Mouse (Mus musculus): Measurements from ENCODE around the gene Comp.

The Comp gene

DNA sequence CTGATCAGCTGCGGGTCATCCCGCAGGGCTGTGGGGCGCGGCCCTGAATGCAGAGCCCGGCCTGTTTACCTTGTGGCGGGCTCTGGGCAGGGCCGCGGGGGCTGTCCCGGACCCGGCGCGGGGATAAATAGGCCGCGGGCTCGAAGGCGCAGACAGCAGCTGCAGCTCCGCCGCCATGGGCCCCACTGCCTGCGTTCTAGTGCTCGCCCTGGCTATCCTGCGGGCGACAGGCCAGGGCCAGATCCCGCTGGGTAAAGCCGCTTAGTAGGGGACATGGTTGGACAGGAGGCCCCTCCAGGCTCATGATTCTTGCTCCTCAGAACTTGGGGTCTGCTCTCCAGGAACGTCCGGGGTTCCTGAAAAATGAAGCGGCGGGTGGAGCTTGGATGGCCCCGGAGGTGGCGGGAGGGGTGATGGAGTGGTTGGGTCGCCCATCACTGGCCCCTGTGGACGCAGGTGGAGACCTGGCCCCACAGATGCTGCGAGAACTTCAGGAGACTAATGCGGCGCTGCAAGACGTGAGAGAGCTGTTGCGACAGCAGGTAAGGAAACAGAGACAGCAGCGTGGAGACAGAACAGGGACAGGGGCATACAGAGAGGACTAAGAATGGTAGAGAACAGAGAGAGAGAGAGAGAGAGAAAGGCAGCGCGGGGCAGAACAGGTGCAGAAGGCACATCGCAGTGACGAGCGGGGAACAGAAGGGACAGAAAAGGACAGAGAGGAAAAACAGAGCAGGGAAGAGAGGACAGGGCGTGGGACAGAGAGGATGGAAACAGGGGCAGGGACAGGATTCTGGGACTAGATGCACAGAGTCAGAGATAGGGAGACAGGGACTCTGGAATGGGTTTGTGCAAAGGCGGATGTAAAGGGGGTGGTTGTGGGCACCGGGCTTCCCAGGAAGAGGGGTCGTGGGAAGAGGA is at the start of gene Comp:
Gene Comp (plus strand): TSS at position 162 of the 921 bp plus-strand sequence.
- in situ Hi-C loops (cut with MseI, MboI), result no loop called here

DNA sequence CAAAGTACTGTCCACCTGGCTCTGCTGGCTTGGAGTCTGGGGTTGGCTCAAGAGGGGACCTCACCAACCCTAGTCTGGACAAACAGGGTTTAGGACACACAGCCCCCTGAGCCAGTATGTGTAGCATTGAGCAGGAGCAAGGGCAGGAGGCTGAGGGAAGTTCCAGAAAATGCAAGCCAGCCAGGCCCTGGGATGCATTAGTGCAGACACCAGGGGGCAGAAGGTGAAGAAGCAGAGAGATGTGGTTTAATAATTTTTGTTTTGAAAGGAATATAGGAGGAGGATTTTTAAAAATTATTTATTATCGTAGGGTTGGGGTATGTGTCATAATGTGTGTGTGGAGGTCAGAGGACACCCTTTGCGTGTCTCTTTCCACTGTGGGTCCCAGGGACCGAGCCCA is 49.6 kb upstream of the Comp start:
- in situ Hi-C loops (cut with MseI, MboI), result no loop called here

DNA sequence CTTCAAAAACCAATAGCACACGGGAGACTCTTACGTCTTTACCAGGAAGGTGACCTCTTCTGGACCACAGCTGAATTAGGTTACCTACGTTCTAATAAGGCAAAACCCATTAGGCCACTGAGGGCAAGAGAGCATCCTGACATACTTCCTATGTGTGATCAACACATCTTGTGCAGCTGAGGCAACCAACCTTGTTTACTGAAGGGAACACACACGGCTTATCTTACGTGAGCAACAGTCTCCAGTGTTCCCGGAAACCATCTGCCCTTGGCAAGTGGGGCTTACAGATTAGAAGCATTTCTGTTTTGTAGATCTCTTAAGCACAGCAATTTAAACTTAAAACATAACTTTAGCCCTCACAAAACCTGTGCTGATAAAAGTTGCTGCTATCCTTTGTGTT is 45.8 kb upstream of the Comp start:
- in situ Hi-C loops (cut with MseI, MboI), result no loop called here

DNA sequence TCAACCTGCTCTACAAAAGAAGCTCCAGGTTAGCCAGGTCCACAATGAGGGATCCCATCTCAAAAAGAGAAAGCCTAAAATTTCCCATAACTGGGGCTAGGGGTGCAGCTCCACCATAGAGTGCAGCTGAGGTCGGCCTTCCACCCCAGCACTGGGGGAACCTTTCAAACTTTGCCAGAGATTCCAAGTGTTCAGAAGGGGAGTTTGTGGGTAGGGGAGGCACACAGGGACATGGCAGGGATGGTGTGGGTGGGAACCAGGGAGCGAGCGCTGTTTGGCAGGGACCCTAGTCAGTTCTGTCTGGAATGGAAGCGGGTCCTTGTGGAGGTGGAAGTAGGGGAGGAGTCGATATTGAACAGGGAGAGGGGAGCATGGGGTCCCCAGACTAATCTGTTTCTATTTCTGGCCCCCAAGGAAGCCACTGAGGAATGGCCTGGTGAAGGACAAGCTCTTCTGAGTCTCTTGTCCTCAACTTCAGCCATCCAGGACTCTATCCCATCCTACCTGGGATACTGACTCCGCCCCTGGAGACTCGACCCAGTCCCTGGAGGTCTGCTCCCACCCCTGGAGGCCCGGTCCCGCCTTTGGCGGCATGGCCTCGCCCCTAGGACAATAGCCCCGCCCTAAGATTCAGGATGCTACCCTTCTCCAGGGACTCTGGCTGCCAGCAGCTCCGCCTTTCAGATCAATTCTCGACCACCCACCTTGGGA is 44.1 kb upstream of the Comp start, which contains the start of gene Gdf1:
Gene Gdf1 (plus strand): TSS at position 694 of the 711 bp plus-strand sequence.
- in situ Hi-C loops (cut with MseI, MboI), result no loop called here

DNA sequence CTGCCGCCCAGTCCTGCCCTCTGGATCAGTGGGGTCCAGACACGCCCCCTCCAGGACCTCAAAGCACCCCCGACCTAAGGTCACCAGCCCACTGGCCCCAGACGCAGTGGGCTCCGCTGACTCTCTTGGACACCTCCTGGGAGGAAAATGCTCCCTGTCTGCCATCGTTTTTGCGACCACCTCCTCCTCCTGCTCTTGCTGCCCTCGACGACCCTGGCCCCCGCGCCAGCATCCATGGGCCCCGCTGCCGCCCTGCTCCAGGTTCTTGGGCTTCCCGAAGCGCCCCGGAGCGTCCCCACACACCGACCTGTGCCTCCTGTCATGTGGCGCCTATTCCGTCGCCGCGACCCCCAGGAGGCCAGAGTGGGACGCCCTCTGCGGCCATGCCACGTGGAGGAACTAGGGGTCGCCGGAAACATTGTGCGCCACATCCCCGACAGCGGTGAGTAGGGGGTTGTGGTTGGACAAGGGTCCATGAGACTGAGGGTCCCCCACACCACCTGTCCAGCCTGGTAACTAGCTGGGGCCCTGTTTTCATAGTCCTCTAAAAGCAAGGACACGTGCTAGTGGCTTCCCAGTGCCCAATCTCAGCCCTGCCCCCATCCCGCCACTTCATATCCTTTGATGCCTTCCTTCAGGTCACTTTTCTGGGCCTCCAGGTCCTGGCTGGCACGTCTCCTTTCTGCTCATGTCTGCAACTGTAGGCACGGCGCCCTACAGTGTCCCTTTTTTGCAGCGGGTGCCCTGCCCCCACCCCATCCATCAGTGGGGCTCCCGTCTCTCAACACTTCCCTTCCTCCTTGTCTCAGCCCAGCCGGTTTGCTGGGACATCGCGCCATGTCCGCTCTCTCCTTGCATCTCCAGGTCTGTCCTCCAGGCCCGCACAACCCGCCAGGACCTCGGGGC is 43.3 kb upstream of the Comp start:
- in situ Hi-C loops (cut with MseI, MboI), result no loop called here

DNA sequence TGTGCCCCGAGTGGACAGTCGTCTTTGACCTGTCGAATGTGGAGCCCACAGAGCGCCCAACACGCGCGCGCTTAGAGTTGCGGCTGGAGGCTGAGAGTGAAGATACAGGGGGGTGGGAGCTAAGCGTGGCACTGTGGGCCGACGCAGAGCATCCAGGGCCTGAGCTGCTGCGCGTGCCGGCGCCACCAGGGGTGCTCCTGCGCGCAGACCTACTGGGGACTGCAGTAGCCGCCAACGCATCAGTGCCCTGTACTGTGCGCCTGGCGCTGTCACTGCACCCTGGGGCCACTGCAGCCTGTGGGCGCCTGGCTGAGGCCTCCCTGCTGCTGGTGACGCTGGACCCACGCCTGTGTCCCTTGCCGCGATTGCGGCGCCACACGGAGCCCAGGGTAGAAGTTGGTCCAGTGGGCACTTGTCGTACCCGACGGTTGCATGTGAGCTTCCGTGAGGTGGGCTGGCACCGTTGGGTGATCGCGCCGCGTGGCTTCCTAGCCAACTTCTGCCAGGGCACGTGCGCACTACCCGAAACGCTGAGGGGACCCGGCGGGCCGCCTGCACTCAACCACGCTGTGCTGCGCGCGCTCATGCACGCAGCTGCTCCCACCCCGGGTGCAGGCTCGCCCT is 42.5 kb upstream of the Comp start:
- in situ Hi-C loops (cut with MseI, MboI), result no loop called here

DNA sequence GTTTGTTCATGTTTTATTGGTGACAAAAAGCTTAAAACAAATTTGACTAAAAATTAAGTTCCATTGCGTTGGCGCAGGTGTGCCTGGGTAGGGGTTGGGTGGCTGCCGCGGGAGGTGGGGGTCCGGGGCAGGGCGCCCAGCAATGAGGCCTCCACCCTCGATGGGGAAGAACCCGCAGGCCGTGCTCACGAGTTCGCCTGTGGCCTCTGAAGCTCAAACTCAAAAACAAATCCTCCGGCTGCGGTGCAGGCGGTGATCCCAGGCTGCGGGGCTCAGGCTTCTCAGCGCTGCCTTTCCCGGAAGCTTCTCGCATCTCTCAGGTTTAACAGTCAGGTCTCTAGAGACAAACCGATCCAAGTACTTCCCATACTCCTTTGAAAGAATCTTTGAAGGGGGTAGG is 41.8 kb upstream of the Comp start:
- in situ Hi-C loops (cut with MseI, MboI), result no loop called here

DNA sequence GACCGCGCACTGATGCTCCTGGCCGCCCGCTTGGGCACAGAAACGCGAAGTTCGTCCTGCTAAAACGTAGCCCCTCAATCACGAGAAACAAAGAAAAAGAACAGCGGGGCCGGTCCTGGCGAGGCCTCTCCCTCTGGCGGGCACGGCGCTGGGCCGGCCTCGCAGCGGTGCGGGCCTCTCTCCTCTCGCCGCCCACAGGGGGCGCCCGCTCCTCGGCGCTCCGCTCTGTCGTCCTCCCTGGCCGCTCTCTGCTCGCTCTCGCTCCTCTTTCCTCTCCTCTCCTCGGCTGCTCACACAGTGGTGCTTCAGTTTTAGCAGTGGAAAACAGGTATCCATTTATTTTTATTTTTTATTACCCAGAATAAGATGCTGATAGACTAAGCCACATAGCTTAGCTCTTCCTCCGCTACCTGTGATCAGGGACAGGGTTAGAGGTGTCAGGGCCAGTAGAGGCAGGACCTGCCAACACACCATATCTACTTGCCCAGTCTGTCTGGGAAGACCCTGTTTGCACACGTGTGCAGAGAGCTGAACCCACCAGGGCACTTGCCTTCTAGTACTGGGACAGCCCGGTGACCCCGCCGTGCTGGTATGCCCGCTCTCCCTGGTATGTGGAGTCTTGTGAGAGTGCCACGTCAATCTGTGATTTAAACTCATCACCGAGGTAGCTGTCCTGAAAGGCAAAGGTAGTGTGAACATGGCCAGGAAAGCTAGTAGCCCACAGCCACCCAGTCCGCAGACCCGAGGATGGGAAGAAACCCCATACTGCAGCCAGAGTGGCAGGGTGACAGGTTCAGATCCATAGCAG is 41.1 kb upstream of the Comp start:
- in situ Hi-C loops (cut with MseI, MboI), result no loop called here

- in situ Hi-C loops (cut with MseI, MboI), result no loop called here
Observed at GRCm38 (mm10) chr8:70332878-70333202, 40.5 kb upstream of the Comp start.

GRCm38 (mm10) chr8:70338931-70339330 is 34.4 kb upstream of the Comp start:
- in situ Hi-C loops (cut with MseI, MboI), result no loop called here

DNA sequence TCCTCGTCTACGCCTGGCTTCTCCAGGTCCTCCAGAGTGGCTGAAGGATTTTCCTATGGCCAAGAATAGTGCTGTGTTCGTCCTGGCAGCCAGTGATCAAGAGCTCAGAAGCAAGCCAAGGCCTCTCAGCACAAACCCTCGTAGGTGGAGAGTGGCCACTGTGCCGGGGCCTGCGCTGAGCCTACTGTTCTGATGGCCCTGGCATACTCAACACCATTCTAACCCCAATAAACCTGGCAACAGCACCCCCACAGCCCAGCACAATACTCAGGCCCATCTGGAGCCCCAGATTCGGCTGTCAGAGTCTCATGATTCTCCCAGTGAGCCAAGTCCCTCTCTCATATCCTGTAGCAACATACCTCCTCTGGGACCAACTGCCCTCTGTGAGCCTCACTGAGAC is 32.7 kb upstream of the Comp start:
- in situ Hi-C loops (cut with MseI, MboI), result no loop called here

DNA sequence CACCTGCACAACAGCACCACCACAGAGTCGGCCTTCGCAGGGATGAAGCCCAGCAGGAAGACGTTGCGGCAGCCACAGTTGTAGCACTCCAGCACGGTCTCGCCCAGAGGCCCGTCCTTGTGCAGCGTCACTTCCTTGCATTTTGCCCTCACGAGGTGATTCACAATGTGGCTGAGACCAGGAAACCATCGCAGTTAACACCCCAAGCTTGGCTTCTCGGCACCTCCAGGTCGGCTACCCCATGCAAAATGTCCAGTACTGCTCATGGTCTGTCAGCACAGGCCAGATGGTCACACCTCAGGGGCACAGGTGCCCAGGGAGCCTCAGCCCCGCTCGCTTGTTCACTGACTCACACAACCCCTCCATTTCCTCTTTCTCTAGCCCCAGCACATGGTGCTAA is 31.4 kb upstream of the Comp start:
- in situ Hi-C loops (cut with MseI, MboI), result no loop called here

- in situ Hi-C loops (cut with MseI, MboI), result no loop called here
Observed at GRCm38 (mm10) chr8:70343076-70343475, 30.3 kb upstream of the Comp start.

DNA sequence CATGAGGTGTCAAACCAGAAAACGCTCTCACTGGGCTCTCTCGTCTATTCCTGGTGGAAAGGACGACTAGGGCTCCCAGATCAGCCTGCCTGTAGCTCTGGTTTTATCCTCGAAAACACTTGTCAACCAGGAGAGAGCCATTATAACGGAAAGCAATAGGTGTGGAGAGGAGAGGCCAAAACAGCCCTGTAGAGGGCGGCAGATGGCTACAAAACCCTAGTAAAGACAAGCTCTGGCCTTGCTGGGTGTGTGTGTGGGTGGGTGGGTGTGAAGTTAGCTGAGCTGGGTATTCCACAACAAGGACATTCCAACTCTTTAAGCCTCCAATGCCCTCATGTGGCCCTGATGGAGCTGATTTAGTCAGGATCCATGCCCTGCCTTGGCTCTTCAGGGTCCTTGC is 29.7 kb upstream of the Comp start:
- in situ Hi-C loops (cut with MseI, MboI), result no loop called here

DNA sequence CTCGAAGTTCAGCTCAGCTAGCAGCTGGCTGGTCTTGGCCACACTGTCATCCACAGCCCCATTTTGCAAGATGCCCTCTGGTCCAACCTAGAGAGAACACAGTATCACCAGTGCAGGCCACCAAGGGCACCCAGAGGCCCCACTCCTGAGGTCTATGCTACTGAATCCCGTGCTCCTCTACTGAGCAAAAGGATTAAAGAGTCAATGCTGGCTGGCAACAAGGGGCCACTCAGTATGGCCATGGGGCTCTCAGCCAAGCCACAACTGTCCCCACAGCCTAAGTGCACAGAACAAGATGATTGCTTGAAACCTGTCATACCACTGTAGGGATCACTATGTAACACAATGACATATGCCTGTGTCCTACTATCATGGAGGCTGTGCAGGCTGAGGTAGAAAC is 29.1 kb upstream of the Comp start:
- in situ Hi-C loops (cut with MseI, MboI), result no loop called here

- in situ Hi-C loops (cut with MseI, MboI), result no loop called here
Observed at GRCm38 (mm10) chr8:70347443-70347842, 25.9 kb upstream of the Comp start.

DNA sequence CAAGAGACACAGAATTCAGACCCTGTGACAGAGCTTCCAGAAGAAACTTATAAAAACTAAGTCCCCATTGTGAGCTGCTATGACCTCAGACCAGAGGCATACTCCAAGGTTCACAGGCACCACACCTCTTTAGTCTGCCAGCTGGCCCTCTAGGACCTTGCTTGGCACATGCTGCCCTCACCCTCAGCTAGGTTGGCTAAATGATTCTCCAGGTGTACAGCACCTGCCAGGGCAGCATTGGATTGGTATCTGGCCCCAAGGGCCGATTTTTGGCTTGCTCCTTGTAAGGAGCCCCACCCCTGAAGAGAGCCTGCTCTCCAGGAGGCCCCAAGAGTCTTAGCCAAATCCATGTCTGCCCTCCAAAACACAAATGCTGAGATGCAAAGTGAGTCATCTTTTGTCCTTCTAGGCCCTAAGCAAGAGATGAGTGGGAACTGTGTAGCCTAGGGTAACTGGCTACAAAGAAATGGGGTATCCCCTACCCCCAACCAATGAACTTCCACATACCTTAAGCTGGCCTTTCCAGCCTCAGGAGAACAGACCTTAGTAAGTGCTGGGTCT is 25.4 kb upstream of the Comp start:
- in situ Hi-C loops (cut with MseI, MboI), result no loop called here

DNA sequence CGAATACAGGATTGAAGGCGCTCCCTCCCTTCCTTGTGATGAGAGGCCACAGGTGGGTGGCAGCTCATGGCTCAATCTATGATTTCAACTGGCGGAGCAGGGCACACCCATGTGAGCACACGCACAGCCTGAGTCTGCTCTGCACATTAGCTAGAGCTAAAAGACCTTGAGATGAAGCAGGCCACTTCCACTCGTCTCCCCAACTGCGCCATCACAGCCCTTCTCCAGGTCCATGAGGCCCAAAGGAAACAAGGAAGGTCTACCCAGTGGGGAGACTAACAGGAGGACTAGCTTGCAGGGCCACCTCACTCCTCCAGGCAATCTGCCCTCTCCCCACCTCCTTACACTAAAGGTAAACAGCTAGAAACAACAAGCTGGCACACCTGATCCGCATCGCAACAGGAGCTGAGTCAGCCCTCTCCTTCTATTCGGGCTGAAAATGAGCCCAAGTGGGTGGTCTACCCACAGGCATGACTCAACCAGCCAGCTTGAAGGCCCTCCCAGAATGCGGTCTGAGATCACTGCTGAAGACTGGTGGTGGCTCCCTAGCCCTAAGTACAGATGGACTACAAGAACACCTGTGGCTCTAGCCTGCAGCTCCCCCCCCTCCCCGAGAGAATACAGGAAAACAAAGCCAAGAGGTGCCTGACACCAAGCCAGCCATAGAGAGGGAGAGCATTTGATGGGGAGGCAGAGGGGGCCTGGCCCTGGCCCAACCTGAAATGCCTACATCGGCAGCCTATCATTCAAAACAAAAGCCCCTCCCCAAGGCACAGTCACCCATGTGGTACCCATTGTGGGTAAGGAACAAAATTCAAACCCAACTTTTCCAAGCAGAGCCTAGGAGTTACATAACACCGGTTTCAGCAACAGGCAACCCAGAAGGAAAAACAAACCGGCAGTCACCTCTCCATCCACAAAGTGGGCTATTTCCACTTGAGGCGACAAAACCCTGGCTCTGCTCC is 22.0 kb upstream of the Comp start:
- in situ Hi-C loops (cut with MseI, MboI), result no loop called here

DNA sequence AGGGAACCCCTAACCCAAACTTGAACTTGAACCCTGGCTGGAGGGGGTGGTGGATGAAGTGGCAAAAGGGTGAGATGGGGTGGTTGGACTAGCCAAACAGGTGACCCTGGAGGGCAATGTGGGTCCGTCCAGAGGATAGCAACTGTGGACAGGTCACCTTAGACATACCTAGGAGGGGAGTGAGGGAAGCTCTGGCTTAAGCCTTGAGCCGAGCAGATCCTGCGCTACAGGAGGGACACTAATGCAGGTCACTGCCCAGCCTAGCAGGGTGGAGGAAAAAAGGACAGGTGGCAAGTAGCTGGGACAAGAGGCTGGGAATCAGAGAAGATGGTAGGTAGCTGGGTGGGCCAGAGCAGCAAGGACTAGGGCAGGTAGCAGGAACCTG is 21.4 kb upstream of the Comp start:
- in situ Hi-C loops (cut with MseI, MboI), result no loop called here

Data from mouse trophoblast stem cell (cell line).